Mouse (Mus musculus): ENCODE measurements at regions not wholly inside any gene's neighbourhood (a gene's known extent, or its start where the extent isn't known, plus 50 kb on each side); places are given as distances from the start of the nearest gene placed in this dataset.

- no peak for DNase-seq (ENCODE audit: low spot score in 2 of 2)
Measured at GRCm38 (mm10) chr12:26534229-26535105, 65.5 kb downstream of the Cmpk2 start.

GRCm38 (mm10) chr12:26533641-26534151 lies 64.7 kb downstream of the Cmpk2 start:
- no peak for DNase-seq (ENCODE audit: low spot score in 2 of 2)

GRCm38 (mm10) chr12:26532823-26533640 lies 64.0 kb downstream of the Cmpk2 start:
- peak; percentile 11 to 31 for DNase-seq (ENCODE audit: low spot score in 2 of 2)

- no peak for DNase-seq (ENCODE audit: low spot score in 2 of 2)
Measured at GRCm38 (mm10) chr12:26532076-26532475, 63.1 kb downstream of the Cmpk2 start.

Data from spleen, postnatal 36 days (tissue).